Mouse (Mus musculus): ENCODE results near the gene Fmnl2. TPM values are rescaled to one million over a fixed set of nuclear protein-coding genes. Genes with fewer than 3 reads are reported as not detected.

Fmnl2 gene
- polyA plus RNA-seq, 1 experiment from 2014 or later: 3.0 TPM

DNA sequence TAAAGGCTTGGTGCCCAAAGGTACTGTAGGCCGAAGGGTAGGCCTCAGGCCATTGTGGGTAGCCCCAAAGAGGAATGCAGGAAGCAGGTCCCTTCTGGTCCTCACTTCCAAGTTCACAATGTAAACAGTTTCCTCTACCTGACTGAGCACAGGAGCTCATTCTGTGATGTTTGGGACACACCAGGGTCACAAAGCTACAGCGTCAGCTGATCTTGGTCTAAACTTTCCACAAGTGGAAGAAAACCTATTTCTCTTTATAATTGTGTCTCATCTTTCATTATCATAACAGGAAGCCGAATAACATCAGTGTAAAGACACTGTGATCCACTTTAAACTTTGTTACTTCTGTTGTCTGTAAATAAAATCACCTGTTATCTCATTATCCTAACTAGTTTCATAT lies 237.8 kb downstream of the Fmnl2 start:
- DNase-seq (ENCODE audit: low spot score): no peak
- no peaks in the 10 kb centered on the region for H3K4me1 ChIP-seq (replicated peaks; ENCODE audit: control insufficient read depth, insufficient read depth)
- H3K4me3 ChIP-seq (ENCODE audit: low read depth, low read length): no peak overlapping the region
- H3K27ac ChIP-seq (replicated peaks): no peak overlapping the region
- WGBS: 90% methylated on average over 3 of the region's 3 CpGs
- H3K27me3 ChIP-seq (ENCODE audit: control insufficient read depth, insufficient read depth, low read length): no peaks in the 10 kb centered on the region
- no peak overlapping the region for H3K4me2 ChIP-seq (replicated peaks; ENCODE audit: low read depth)
- H3K9ac ChIP-seq (ENCODE audit: low read length): no peak overlapping the region
- no peak for TF ChIP-seq EP300 (optimal IDR thresholded peaks at IDR 0.05)
- TF ChIP-seq CTCF (IDR thresholded peaks at IDR 0.05; ENCODE audit: low read depth): no peak
- H3K9me3 ChIP-seq (ENCODE audit: control insufficient read depth, low read length): no peaks in the 10 kb centered on the region
- ATAC-seq (ENCODE audit: low FRiP score, low TSS enrichment): no peak
- no peaks in the 10 kb centered on the region for H3K36me3 ChIP-seq (ENCODE audit: control insufficient read depth, insufficient read depth, low read length)

DNA sequence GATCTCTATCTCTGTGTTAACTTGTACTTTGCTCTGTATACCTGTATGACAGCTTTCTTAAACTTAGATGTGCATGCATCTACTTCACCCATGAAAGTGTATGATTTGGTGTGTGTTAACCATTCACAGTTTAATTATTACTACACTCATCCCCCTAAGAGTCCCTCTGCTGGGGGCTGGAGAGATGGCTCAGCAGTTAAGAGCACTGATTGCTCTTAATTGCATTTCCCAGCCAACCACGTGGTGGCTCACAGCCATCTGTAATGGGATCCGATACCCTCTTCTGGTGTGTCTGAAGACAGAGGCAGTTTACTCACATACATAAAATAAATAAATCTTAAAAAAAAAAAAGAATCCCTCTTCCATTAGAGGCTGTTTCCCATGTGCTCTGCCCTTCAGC lies 242.4 kb downstream of the Fmnl2 start:
- no peak overlapping the region for H3K4me3 ChIP-seq (ENCODE audit: low read depth, low read length)
- H3K9ac ChIP-seq (ENCODE audit: low read length): no peak overlapping the region
- H3K36me3 ChIP-seq (ENCODE audit: control insufficient read depth, insufficient read depth, low read length): peaks cover 4% of the 10 kb centered on the region; the same call in 1 of the 2 replicates
- H3K27ac ChIP-seq (replicated peaks): no peak overlapping the region
- H3K27me3 ChIP-seq (ENCODE audit: control insufficient read depth, insufficient read depth, low read length): no peaks in the 10 kb centered on the region
- TF ChIP-seq EP300 (optimal IDR thresholded peaks at IDR 0.05): no peak
- 0 out of 2 replicates have a peak, but pooled peaks have one; percentile 23 for TF ChIP-seq CTCF (IDR thresholded peaks at IDR 0.05; ENCODE audit: low read depth)
- no peak overlapping the region for H3K4me2 ChIP-seq (replicated peaks; ENCODE audit: low read depth)
- ATAC-seq (ENCODE audit: low FRiP score, low TSS enrichment) (no peak), DNase-seq (ENCODE audit: low spot score) (no peak)
- no peaks in the 10 kb centered on the region for H3K4me1 ChIP-seq (replicated peaks; ENCODE audit: control insufficient read depth, insufficient read depth)
- no peaks in the 10 kb centered on the region for H3K9me3 ChIP-seq (ENCODE audit: control insufficient read depth, low read length)
- 61% methylated on average over 2 of the region's 2 CpGs for WGBS

DNA sequence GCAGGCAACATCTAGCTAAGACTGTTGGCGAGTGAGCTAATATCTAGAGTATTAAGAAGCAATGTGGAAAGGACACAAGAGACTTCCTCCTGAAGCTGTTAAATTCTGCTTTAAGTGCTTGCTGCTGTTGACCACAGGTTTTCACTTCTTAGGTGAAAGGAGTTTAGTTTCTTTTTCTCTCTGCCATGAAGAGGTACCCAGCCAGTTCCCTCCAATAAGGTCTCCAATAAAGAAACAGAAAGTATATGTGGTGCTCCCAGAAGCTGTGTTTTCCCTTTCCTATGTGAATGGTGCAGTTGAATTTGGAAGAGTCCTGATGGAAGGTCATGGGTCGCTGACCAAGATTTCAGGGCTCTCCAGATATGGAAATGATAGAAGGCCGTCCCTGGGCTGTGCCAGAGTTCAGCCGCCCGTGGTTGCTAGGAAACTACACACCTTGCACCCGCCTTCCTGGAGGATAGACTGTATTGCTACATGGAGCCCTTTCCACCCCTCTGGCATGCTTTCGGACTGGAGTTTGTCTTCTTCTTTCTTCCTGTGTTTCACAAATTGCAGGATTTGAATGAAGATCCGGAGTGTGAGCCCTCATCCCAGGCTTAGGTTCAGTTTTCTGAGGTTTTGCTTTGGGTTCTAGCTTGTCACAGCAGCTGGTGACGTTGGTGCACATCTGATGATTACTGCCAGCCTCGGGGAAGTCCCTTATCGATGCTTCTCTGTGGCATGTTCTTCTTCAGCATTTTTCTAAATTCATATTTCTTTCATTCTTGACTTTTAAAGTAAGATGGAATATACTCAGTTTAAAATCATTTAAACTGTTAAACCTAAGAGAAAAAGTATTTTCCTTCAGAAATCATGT lies 244.5 kb downstream of the Fmnl2 start:
- WGBS: 81% methylated on average over 11 of the region's 11 CpGs
- H3K9ac ChIP-seq (ENCODE audit: low read length): no peak overlapping the region
- H3K4me2 ChIP-seq (replicated peaks; ENCODE audit: low read depth): no peak overlapping the region
- no peak overlapping the region for H3K4me3 ChIP-seq (ENCODE audit: low read depth, low read length)
- no peaks in the 10 kb centered on the region for H3K4me1 ChIP-seq (replicated peaks; ENCODE audit: control insufficient read depth, insufficient read depth)
- peaks cover 4% of the 10 kb centered on the region; the same call in 1 of the 2 replicates for H3K36me3 ChIP-seq (ENCODE audit: control insufficient read depth, insufficient read depth, low read length)
- DNase-seq (ENCODE audit: low spot score) (no peak), ATAC-seq (ENCODE audit: low FRiP score, low TSS enrichment) (no peak)
- H3K27ac ChIP-seq (replicated peaks): no peak overlapping the region
- no peaks in the 10 kb centered on the region for H3K9me3 ChIP-seq (ENCODE audit: control insufficient read depth, low read length)
- no peak for TF ChIP-seq EP300 (optimal IDR thresholded peaks at IDR 0.05)
- TF ChIP-seq CTCF (IDR thresholded peaks at IDR 0.05; ENCODE audit: low read depth): no peak
- H3K27me3 ChIP-seq (ENCODE audit: control insufficient read depth, insufficient read depth, low read length): no peaks in the 10 kb centered on the region

DNA sequence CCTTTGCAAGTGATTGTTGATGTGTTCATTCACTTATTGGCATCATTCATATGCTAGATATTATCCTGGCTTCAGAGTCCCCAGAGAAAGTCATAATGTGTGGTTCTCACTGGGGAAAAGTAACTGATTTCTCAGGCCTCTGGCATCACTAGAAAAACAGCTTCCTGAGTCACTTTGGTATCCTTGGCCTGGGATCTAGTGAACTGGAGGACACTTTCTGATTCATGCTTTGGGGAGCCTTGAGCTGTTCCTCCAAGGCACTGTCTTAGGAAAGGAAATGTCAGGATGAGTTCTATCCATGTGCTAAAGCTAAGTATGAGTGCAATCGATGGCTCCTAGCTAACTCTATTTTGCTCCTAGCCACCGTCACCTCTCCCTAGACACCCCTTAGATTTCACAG lies 245.2 kb downstream of the Fmnl2 start:
- WGBS: 98% methylated on average over 2 of the region's 2 CpGs
- Histone ChIP-seq H3K27ac (replicated peaks) (no peak overlapping the region), H3K4me2 (replicated peaks; ENCODE audit: low read depth) (no peak overlapping the region), H3K36me3 (ENCODE audit: control insufficient read depth, insufficient read depth, low read length) (peaks cover 4% of the 10 kb centered on the region; the same call in 1 of the 2 replicates), H3K4me1 (replicated peaks; ENCODE audit: control insufficient read depth, insufficient read depth) (no peaks in the 10 kb centered on the region), H3K27me3 (ENCODE audit: control insufficient read depth, insufficient read depth, low read length) (no peaks in the 10 kb centered on the region), H3K9ac (ENCODE audit: low read length) (no peak overlapping the region), H3K9me3 (ENCODE audit: control insufficient read depth, low read length) (no peaks in the 10 kb centered on the region), H3K4me3 (ENCODE audit: low read depth, low read length) (no peak overlapping the region)
- no peak for DNase-seq (ENCODE audit: low spot score)
- no peak for ATAC-seq (ENCODE audit: low FRiP score, low TSS enrichment)
- TF ChIP-seq CTCF (IDR thresholded peaks at IDR 0.05; ENCODE audit: low read depth): no peak
- TF ChIP-seq EP300 (optimal IDR thresholded peaks at IDR 0.05): no peak

DNA sequence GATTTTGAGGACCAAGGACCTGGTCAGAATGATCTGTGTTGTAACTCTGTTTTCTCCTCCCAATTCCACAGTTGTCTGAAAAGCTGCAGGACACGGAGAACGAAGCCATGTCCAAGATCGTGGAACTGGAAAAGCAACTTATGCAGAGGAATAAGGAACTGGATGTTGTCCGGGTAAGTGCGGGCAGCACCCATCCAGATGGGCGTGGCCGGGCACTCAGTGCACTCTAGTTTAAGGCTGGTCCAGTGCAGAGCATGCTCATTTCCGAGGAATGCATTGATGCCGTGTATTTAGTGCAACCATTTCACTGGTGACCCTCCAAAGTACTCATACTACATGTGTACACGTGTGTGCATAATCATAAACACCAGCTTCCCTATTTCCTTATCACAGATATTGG lies 247.7 kb downstream of the Fmnl2 start:
- Histone ChIP-seq H3K4me2 (replicated peaks; ENCODE audit: low read depth) (no peak overlapping the region), H3K27ac (replicated peaks) (no peak overlapping the region), H3K4me3 (ENCODE audit: low read depth, low read length) (no peak overlapping the region), H3K9ac (ENCODE audit: low read length) (no peak overlapping the region), H3K9me3 (ENCODE audit: control insufficient read depth, low read length) (no peaks in the 10 kb centered on the region), H3K4me1 (replicated peaks; ENCODE audit: control insufficient read depth, insufficient read depth) (no peaks in the 10 kb centered on the region), H3K27me3 (ENCODE audit: control insufficient read depth, insufficient read depth, low read length) (no peaks in the 10 kb centered on the region), H3K36me3 (ENCODE audit: control insufficient read depth, insufficient read depth, low read length) (peaks cover 4% of the 10 kb centered on the region; the same call in 1 of the 2 replicates)
- no peak for ATAC-seq (ENCODE audit: low FRiP score, low TSS enrichment)
- peak; percentile 25 for DNase-seq (ENCODE audit: low spot score)
- TF ChIP-seq EP300 (optimal IDR thresholded peaks at IDR 0.05): no peak
- 75% methylated on average over 10 of the region's 10 CpGs for WGBS

DNA sequence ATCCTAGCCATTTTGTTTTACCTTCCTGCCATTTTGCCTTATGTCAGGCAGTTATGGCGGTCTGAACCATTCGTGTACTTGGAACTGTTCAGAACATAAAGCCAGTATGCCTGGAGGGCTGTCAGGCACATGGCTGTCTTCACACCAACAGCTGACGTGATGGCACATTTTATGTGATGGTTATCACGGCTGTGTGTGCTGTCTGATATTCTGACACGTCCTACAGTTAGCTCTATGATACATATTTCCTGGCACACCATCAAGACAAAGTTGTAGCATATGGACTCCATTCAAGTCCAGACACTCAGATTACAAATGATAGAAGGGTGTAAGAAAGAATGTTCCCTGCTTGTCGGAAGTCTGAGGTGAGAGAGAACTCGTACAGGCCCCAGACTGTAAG lies 248.4 kb downstream of the Fmnl2 start:
- no peak overlapping the region for H3K27ac ChIP-seq (replicated peaks)
- TF ChIP-seq EP300 (optimal IDR thresholded peaks at IDR 0.05) (no peak), CTCF (IDR thresholded peaks at IDR 0.05; ENCODE audit: low read depth) (no peak)
- H3K4me1 ChIP-seq (replicated peaks; ENCODE audit: control insufficient read depth, insufficient read depth): no peaks in the 10 kb centered on the region
- no peak overlapping the region for H3K9ac ChIP-seq (ENCODE audit: low read length)
- peaks cover 4% of the 10 kb centered on the region; the same call in 1 of the 2 replicates for H3K36me3 ChIP-seq (ENCODE audit: control insufficient read depth, insufficient read depth, low read length)
- WGBS: 59% methylated on average over 7 of the region's 7 CpGs
- no peaks in the 10 kb centered on the region for H3K9me3 ChIP-seq (ENCODE audit: control insufficient read depth, low read length)
- no peak for ATAC-seq (ENCODE audit: low FRiP score, low TSS enrichment)
- H3K27me3 ChIP-seq (ENCODE audit: control insufficient read depth, insufficient read depth, low read length): no peaks in the 10 kb centered on the region
- H3K4me3 ChIP-seq (ENCODE audit: low read depth, low read length): no peak overlapping the region
- no peak overlapping the region for H3K4me2 ChIP-seq (replicated peaks; ENCODE audit: low read depth)
- DNase-seq (ENCODE audit: low spot score): no peak
